Mouse (Mus musculus) stomach, postnatal 0 days (tissue): Measurements from ENCODE around the gene Vmn1r223. TPM values are rescaled to one million over a fixed set of nuclear protein-coding genes. Genes with fewer than 3 reads are reported as not detected.
"Not testable (repeated sequence)": the region's sequence is repeated elsewhere in the genome, so short reads cannot be mapped to it uniquely, and the experiment has no call there.

Source experiments
- ATAC-seq: fragments of 200-750 bp; cut with Nextera tagmentation; 2 replicates; pipeline ENCODE4 v1.8.0; 2017; ENCODE audit not compliant: low FRiP score, low TSS enrichment
- DNase-seq: peaks from one replicate; pipeline ENCODE4 v3.0.0-alpha.2; 2016; ENCODE audit warnings: low spot score
- H3K27ac ChIP-seq: fragments of 300-500 bp; sonication (generic); replicated peaks from 2 replicates; pipeline ENCODE4 v1.5.1; 2014; ENCODE audit warnings: mild to moderate bottlenecking, control low read depth
- H3K27me3 ChIP-seq: fragments of 300-500 bp; sonication (generic); 2 replicates; pipeline ENCODE4 v1.6.1; 2014; ENCODE audit warnings: low read length; ENCODE audit not compliant: control insufficient read depth, insufficient read depth
- H3K36me3 ChIP-seq: fragments of 300-500 bp; sonication (generic); 2 replicates; pipeline ENCODE4 v1.6.1; 2014; ENCODE audit warnings: low read length, mixed read lengths; ENCODE audit not compliant: control insufficient read depth, insufficient read depth
- H3K4me1 ChIP-seq: fragments of 300-500 bp; sonication (generic); replicated peaks from 2 replicates; pipeline ENCODE4 v1.6.1; 2014; ENCODE audit warnings: antibody characterized with exemption; ENCODE audit not compliant: control insufficient read depth, insufficient read depth
- H3K4me2 ChIP-seq: fragments of 300-500 bp; sonication (generic); replicated peaks from 2 replicates; pipeline ENCODE4 v1.6.1; 2014; ENCODE audit warnings: low read depth, mild to moderate bottlenecking, control low read depth, moderate library complexity
- H3K4me3 ChIP-seq: fragments of 300-500 bp; sonication (generic); 2 replicates; pipeline ENCODE4 v1.5.1; 2014; ENCODE audit warnings: low read depth, low read length, control low read depth
- H3K9ac ChIP-seq: fragments of 300-500 bp; sonication (generic); 2 replicates; pipeline ENCODE4 v1.6.1; 2014; ENCODE audit warnings: mild to moderate bottlenecking, low read length, control low read depth, mixed read lengths
- H3K9me3 ChIP-seq: fragments of 300-500 bp; sonication (generic); 2 replicates; pipeline ENCODE4 v1.6.1; 2016; ENCODE audit warnings: low read length; ENCODE audit not compliant: control insufficient read depth
- CTCF ChIP-seq: IDR thresholded peaks from 2 replicates; pipeline ENCODE4 v1.5.1; 2016; ENCODE audit warnings: antibody characterized with exemption, low read depth, mild to moderate bottlenecking, moderate library complexity
- EP300 ChIP-seq: optimal IDR thresholded peaks from 2 replicates; pipeline ENCODE3; 2016; ENCODE audit warnings: antibody characterized with exemption
- WGBS: fragments of 180-500 bp; shearing (Covaris S2); extraction: QIAGEN DNeasy Blood & Tissue Kit; methylation state at CpG from one replicate; pipeline ENCODE4 v1.1.7; 2014; 5-methylcytosine and 5-hydroxymethylcytosine counted together
- polyA plus RNA-seq: library from polyadenylated mRNA; unstranded; fragments of >200 nt; fragmentation: Nextera tagmentation; extraction: Ambion mirVana; gene quantifications from 2 replicates; pipeline ENCODE4 v1.2.1, GENCODE M21; 2015

Vmn1r223 gene
- not detected in 2 replicates for polyA plus RNA-seq

DNA sequence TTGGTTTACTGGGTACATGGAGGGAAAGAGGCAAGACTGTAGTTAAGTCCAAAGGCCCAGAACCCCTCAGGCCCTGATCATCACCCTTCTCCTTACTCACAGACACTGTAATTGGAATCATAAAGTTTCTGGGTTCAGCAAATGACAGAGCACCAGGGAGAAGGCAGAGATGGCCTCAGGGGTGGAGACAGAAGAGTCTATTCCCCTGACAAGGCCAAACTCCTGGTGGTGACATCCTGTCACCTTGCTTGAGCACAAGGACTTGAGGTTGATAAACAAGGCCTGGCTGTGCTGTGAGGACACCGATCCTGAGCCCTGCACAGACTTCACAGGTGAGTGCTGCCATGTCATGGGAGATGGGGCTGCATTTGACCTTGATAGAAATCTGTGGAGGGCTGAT lies at the start of gene Vmn1r223:
TSS of gene Vmn1r223 (plus strand) at position 301 of the 400 bp plus-strand sequence.
- H3K27me3 ChIP-seq, H3K36me3 ChIP-seq, ATAC-seq, H3K4me1 ChIP-seq, H3K9ac ChIP-seq, H3K9me3 ChIP-seq, H3K4me2 ChIP-seq, H3K27ac ChIP-seq, H3K4me3 ChIP-seq, DNase-seq: not testable (repeated sequence)
- WGBS: 71% methylated on average over 1 of the region's 1 CpGs

DNA sequence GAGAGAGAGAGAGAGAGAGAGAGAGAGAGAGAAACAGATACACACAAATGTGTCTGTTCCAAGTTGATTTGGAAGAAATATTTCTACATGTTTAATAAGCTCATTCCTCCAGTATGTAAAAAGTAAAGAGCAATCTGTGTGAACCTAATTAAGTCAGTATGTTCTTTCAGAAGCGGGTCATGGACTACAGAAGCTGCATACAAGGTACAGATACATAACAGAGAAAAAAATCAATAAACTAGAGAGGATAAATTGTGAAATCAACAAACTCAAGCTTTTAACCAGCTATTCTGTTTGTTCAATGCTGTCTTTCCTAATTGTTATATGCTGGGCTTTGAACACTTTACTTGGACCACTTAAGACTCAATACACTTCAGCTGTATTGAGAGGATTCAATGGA lies 43.0 kb upstream of the Vmn1r223 start:
- not testable (repeated sequence) for H3K4me3 ChIP-seq, H3K4me2 ChIP-seq, ATAC-seq, H3K36me3 ChIP-seq, H3K27me3 ChIP-seq, H3K27ac ChIP-seq, H3K4me1 ChIP-seq, H3K9ac ChIP-seq, DNase-seq, H3K9me3 ChIP-seq
- 67% methylated on average over 1 of the region's 1 CpGs for WGBS

DNA sequence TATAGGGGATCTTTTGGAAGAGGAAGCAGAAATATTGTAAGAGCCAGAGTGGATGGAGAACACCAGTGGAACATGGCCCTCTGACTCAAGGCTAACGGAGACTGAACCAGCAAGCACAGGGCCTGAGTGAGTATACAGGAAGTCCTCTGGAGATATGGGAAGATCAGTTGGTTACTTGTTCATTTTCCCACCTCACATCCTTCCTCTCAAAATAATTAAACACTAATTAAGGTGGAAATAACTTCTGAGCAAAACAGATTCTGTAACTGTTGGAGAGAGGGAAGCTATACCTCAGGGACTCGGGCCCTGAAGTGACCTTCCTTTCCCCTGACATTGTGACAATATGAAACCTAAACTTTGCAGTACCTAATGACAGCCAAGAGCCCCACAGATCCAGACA lies 33.1 kb upstream of the Vmn1r223 start, which contains the start of gene Vmn1r221:
TSS of gene Vmn1r221 (plus strand) at position 301 of the 400 bp plus-strand sequence.
- H3K4me3 ChIP-seq, H3K4me2 ChIP-seq, H3K9ac ChIP-seq, ATAC-seq, H3K27ac ChIP-seq, H3K36me3 ChIP-seq, H3K9me3 ChIP-seq, H3K27me3 ChIP-seq, DNase-seq, H3K4me1 ChIP-seq: not testable (repeated sequence)
- 83% methylated on average over 2 of the region's 2 CpGs for WGBS

DNA sequence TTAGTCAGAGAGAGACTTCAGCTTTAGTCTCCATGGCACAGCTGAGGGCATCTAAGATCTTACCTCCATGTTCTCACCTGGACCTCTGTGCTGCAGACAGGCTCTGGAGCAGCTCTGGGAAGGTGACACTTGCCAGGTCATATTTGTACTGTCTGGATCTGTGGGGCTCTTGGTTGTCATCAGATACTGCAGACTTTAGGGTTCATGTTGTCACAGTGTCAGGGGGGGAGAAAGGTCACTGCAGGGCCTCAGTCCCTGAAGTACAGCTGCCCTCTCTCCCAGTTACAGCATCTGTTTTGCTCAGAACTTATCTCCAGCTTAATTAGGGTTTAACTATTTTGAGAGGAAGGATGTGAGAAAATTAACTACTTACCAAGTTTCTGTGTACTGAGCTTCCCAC lies 11.1 kb upstream of the Vmn1r223 start, which contains the start of gene Vmn1r222:
TSS of gene Vmn1r222 (minus strand) at position 101 of the 400 bp plus-strand sequence.
- H3K27me3 ChIP-seq, H3K4me2 ChIP-seq, H3K4me3 ChIP-seq, DNase-seq, ATAC-seq, H3K27ac ChIP-seq, H3K4me1 ChIP-seq, H3K9me3 ChIP-seq, H3K9ac ChIP-seq, H3K36me3 ChIP-seq: not testable (repeated sequence)

DNA sequence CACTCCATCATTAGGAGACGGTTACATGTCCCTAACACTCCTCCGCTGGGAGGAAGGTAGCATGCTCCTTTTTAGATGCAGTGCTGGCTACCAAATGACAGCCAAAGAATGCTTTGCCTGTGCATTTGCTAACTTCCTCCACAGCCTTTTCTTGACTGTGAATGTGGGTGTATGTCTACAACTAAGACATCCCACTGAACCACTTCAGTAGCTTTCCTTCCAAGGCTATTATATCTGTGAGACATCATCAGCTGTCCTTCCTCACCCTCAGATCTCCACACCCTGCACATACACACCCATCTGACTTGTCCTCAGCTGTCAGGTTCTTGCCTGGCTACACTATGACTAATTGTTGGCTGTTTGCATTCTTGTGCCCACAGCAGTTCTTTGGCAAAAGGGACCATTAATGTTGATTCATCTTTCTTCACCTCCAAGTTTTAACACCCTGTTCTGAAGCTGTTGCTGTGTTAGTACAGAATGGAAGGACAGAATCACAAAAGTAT lies 11.7 kb downstream of the Vmn1r223 start:
- no peak overlapping the region for H3K27ac ChIP-seq
- WGBS: 78% methylated on average over 2 of the region's 2 CpGs
- no peak overlapping the region for H3K4me2 ChIP-seq
- no peak overlapping the region for H3K4me3 ChIP-seq
- DNase-seq (no peak), ATAC-seq (no peak)
- H3K4me1 ChIP-seq: no peaks in the 10 kb centered on the region
- H3K9me3 ChIP-seq: no peaks in the 10 kb centered on the region
- no peaks in the 10 kb centered on the region for H3K36me3 ChIP-seq
- H3K27me3 ChIP-seq: no peaks in the 10 kb centered on the region
- no peak for TF ChIP-seq CTCF
- TF ChIP-seq EP300: no peak
- H3K9ac ChIP-seq: no peak overlapping the region

DNA sequence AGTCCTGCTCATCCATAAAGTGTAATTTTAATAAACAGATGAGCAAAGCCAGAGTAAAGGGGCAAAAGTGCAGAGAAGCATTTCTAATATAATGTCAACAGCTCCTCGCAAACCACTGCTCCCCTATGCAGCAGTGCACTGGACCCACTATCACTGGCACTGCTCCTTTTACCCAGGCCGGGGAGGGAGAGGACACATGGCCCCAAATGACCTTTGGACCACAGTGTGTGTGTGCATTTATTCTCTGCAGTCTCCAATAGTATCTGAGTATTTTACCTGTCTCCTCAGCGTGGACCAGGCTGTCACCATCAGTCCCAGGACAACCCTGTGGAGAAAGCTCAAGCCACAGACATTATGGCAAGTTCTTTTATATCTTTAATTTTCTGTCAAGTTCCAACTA lies 21.7 kb downstream of the Vmn1r223 start:
- not testable (repeated sequence) for H3K9me3 ChIP-seq, H3K4me2 ChIP-seq, DNase-seq, H3K27ac ChIP-seq, H3K4me3 ChIP-seq, H3K9ac ChIP-seq, H3K27me3 ChIP-seq, ATAC-seq, H3K36me3 ChIP-seq, H3K4me1 ChIP-seq
- WGBS: 68% methylated on average over 2 of the region's 3 CpGs
